15 mouse cellular contexts compared by ENCODE assay signal in genomic region chr8:106001908-106002307, GRCm38 (mm10). TPM values are rescaled to one million over a fixed set of nuclear protein-coding genes. Genes with fewer than 3 reads are reported as not detected.
"Had no signal": no experiment of that assay in that cellular context is flagged by ENCODE, and none has a peak within 500 bp of the region (broad histone marks: within the 10 kb centered on the region; RNA-seq: fewer than 3 reads in every experiment).

No protein-coding gene starts in this region.

- H3K4me3 ChIP-seq: layer of hippocampus, adult 2 months; limb, embryonic 13.5 days; midbrain, embryonic 12.5 days; neural tube, embryonic 13.5 days had no signal

- H3K9me3 ChIP-seq: limb, embryonic 13.5 days; midbrain, embryonic 12.5 days; neural tube, embryonic 13.5 days had no signal

- H3K27me3 ChIP-seq: limb, embryonic 13.5 days; midbrain, embryonic 12.5 days; neural tube, embryonic 13.5 days had no signal

- ATAC-seq: midbrain, embryonic 16.5 days had no signal

- DNase-seq: kidney, postnatal 10 days; kidney, postnatal 4 days; left cerebral cortex, postnatal 4 days; lung, adult 18-20 months; right cerebral cortex, adult 18-20 months; thymus, postnatal 4 days had no signal

- H3K4me1 ChIP-seq: limb, embryonic 13.5 days; midbrain, embryonic 12.5 days; neural tube, embryonic 13.5 days had no signal

- H3K36me3 ChIP-seq: limb, embryonic 13.5 days; midbrain, embryonic 12.5 days; neural tube, embryonic 13.5 days had no signal

- H3K27ac ChIP-seq: layer of hippocampus, adult 2 months; limb, embryonic 13.5 days; liver, embryonic 14.5 days; midbrain, embryonic 12.5 days; neural tube, embryonic 13.5 days; stomach, postnatal 0 days had no signal

- H3K9ac ChIP-seq: limb, embryonic 13.5 days; liver, embryonic 14.5 days; midbrain, embryonic 12.5 days; neural tube, embryonic 13.5 days had no signal

- H3K4me2 ChIP-seq: limb, embryonic 13.5 days; midbrain, embryonic 12.5 days; neural tube, embryonic 13.5 days had no signal

RNA-seq across cellular contexts. Expression of gene Dpep2nb, which starts 3.9 kb away (rescaled TPM):
- polyA plus RNA-seq: limb, embryonic 13.5 days; liver, adult 2 months; liver, embryonic 14.5 days; lung, embryonic 16.5 days; stomach, postnatal 0 days had no signal

RNA-seq across cellular contexts. Expression of gene Dpep3, which starts 22.7 kb away (rescaled TPM):
- polyA plus RNA-seq: limb, embryonic 13.5 days; liver, adult 2 months; liver, embryonic 14.5 days; lung, embryonic 16.5 days; midbrain, embryonic 12.5 days; midbrain, embryonic 16.5 days; neural tube, embryonic 13.5 days; stomach, postnatal 0 days had no signal
